Mouse (Mus musculus) layer of hippocampus, adult 9-10 months (tissue): ENCODE measurements around the gene Tas2r138.
A peak's percentile ranks its signal among the peaks of the same experiment; 100 is the strongest.
"Not testable (repeated sequence)": the region's sequence is repeated elsewhere in the genome, so short reads cannot be mapped to it uniquely, and the experiment has no call there.

Source experiments
- DNase-seq: peaks from one replicate; pipeline ENCODE4 v3.0.0; 2022; ENCODE audit warnings: low spot score

The Tas2r138 gene

DNA sequence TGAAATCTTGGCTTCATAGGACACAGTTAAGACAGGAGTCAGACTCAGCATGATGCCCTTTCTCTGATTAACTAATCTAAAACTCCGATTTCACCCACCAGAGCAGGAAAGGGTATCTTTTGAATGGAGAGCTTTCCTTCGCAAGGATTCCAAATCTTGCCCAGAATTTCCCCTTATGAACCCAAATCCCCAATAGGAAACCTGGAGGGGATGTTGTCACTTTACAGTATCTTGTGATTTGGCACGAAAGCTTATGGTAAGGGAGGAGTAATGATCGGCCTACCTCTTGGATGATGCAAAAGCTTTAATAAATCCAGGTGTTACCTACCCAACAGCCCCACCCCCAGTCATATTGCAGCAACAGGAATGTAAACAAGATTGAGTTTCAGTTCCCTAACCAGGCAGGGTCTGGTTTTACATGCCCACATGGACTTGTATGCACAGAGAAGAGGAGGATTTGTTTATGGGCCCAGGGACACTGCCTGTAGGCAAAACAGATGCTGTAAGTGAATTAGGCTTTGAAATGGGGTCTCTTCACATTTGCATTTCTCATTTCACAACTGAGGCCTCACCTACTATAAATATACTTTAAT is at the start of gene Tas2r138:
Gene Tas2r138 (minus strand): TSS at position 51 of the 593 bp plus-strand sequence.
- no peak for DNase-seq

DNA sequence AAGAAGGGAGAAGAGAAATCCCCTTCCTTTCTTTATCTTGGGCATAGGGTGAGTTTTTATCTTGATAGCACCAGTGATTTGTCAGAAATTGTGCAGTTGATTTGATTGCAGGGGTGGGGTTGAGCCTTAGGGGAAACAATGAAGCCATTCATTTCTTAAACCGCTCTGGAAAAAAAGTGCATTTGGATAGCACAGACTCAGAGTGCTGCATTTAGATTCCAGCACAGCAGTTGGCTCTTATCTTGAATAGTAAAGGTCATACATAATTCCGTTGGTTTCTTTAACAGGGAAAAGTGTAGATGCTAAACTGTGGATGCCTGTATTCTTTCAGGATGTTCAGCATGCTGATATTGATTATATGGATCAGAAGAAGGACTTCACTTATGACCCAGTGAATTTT is 47.8 kb upstream of the Tas2r138 start:
- no peak for DNase-seq

GRCm38 (mm10) chr6:40650953-40651352 is 37.8 kb upstream of the Tas2r138 start:
- DNase-seq = no peak

GRCm38 (mm10) chr6:40645701-40646100 is 32.6 kb upstream of the Tas2r138 start:
- DNase-seq = no peak

GRCm38 (mm10) chr6:40640710-40641538 is 27.8 kb upstream of the Tas2r138 start:
- no peak for DNase-seq

GRCm38 (mm10) chr6:40637755-40638154 is 24.6 kb upstream of the Tas2r138 start:
- no peak for DNase-seq

DNA sequence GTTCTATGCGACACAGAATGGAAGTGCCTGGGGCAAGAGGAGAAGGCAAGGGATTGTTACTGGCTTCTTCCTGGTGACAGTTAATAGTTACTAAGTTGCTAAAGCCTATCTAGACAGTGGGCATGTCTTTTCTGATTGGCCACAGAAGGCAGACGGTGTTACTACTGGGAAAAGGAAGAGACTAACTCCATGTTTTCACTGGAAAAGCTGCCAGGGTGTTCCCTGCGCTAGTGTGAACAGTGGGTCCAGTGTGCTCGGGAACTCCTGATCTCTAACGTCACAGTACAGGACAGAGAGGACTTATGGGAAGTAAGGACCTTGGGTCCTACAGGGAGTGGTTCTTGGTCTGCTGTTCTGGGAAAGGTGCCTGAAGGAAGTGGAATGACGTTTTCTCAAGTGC is 22.4 kb upstream of the Tas2r138 start:
- DNase-seq = no peak

DNA sequence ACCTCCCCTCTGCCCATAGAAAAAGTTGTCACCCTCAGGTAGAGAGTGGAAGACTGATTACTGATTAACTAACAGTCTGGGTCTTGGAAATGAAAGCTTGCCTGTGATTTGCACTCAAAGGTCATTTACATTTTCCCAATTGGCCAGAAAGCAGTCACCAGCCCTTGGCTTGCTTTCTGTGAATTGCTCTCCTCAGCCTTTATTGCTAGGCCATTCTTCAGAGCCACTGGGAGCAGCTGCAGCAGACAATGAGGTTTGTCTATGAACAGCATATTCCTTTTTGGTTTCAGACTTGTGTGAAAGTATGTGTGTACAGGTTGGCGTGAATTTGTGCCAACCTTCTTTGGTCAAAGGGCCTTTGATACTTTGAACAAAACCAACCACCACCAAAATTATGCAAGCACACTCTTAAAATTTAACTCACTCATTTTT is 21.5 kb upstream of the Tas2r138 start:
- no peak for DNase-seq

DNA sequence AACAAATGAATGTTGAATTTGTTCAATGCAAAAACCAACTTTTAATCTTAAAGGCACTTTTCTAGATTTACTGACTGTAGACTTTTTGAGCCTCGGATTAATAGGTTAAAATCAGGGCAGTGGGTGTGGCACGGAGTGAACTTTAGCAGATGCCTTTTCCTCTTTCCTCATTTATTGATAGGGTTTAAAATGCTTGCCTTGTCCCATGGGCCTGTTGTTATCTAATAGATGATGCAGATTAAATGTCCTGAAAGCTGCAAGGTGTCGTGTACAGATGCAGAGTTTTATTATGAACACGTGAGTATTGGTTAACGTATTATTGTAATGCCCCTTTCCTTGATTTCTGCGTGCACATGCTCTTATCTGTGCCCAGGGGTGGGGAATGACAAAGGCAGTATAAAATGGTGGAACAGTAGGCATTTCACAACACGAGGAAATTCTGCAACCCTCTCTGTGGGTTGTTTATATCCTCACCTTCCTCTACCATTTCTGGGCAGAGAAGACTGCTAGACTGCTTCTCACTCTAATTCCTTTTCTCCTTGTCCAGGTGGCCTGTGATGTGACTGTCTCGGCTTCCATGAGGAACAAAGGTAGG is 15.4 kb upstream of the Tas2r138 start, which contains the start of gene Mgam:
Gene Mgam (plus strand): TSS at position 426 of the 595 bp plus-strand sequence.
- DNase-seq = no peak

DNA sequence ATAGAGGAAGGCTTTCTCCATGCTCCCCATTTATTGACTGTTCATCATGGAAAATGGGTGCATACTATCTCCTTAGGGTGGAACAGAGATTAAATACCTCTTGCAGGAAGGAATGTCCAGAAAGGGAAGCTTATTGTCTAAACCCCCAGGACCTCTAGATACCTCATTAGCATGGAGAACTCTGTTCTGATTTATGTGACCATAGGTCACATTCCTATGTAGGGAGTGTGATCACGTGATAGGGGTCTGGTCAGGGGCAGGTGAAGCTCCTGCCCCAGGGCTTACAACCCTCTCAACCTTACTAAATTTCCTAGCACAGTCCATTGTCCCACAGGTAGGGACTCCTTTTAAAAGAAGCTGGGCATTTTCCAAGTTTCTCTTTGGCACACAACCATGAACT is 13.0 kb upstream of the Tas2r138 start:
- DNase-seq = no peak

GRCm38 (mm10) chr6:40617965-40618364 is 4.9 kb upstream of the Tas2r138 start:
- DNase-seq = peak; percentile 48

GRCm38 (mm10) chr6:40610244-40610643 is 2.9 kb downstream of the Tas2r138 start:
- DNase-seq = peak; percentile 40

DNA sequence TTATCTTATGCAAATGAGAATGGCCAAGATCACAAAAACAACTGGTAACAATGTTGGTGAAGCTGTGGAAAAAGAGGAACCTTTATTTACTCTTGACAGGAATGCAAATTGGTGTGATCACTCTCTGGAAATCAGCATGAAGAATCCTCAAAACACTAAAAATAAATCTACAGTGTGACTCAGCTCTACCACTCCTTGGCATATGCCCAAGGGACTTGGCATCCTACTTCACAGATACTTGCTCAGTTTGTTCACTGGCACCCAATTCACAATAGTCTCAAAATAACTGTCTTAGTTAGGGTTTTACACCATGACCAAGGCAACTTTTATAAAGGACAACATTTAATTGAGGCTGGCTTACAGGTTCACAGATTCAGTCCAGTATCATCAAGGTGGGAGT is 5.7 kb downstream of the Tas2r138 start:
- peak; percentile 45 for DNase-seq

DNA sequence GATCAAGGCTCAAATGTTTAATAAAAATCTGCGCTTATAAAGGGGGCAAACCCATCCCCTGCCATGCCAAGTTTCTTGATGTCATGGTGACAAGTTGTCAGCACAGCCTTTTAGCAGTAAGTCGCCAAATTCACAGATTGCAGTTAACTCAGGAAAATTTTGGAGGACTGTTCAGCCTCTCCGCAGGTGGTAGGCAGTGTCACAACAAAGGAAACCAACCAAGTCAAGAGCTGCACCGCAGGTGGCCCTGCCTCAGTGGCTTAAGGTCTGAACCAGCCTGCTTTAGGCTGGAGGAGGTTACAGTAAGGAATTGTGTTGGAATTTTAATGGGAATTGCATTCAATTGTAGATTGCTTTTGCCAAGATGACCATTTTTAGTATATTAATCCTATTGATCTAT is 14.6 kb downstream of the Tas2r138 start:
- DNase-seq = not testable (repeated sequence)

- no peak for DNase-seq
Observed at GRCm38 (mm10) chr6:40594804-40595550, 18.1 kb downstream of the Tas2r138 start.

GRCm38 (mm10) chr6:40588346-40588745 is 24.8 kb downstream of the Tas2r138 start:
- no peak for DNase-seq

DNA sequence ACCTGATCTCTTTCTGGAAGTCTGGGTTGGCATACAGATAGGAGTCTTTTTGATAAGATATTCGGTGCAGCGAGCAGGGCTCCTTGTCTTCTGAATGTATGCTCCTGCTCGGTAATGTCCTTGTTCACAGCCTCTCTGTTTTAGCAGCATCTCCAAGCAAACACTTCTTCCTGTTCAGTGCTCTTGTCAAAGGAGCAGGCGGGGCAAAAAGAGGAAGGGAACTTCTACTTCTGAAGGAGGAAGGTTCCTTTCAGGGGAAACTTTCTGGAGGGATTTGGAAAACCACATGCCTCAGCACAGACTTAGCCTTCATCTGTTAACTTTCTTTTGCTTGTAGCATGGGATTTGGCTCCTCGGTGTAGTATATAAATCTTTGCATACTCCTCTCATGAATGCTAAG is 27.5 kb downstream of the Tas2r138 start, which contains the start of gene Clec5a:
Gene Clec5a (minus strand): TSS at position 177 of the 400 bp plus-strand sequence.
- DNase-seq = no peak

GRCm38 (mm10) chr6:40584336-40584735 is 28.8 kb downstream of the Tas2r138 start:
- no peak for DNase-seq

DNA sequence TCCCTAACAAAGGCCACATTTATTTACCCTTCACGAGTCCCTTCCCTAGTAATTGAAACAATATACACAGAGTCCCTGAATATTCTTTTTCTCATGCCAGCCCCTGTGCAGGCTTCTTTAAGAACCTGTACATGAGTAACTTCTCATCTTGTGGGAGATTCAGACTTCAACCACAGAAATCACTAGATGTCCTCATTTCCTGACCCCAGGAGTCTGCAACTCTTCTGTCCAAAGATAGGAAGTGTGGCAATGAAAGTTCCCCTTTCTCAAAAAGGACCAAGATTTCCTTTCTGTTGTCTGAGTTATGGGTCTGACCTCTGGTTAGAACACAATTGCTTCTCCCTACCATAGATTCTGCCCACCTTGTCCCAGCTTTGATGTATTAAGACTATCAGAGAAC is 36.8 kb downstream of the Tas2r138 start:
- DNase-seq = peak; percentile 13

GRCm38 (mm10) chr6:40573618-40574017 is 39.5 kb downstream of the Tas2r138 start:
- DNase-seq = no peak

DNA sequence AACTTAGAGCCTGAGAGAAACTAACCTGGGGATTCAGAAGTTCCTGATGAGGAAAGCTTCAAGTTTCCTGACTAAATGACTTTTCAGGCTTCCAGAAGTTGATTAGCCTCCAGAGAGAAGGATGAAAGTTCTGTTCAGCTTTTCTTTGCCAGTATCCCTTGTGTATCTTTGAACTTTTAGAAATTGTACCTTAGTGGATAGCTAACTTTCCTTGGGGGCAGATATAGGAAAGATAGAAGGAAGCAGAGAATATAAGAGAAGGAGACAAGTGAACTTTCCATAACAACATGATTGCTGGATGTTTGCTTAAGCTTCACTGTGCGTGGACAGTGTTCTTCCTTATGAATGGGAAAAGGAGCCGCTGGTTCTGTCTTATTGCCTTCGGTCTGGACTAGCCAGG is 43.9 kb downstream of the Tas2r138 start, which contains the start of gene Olfr460:
Gene Olfr460 (plus strand): TSS at position 301 of the 400 bp plus-strand sequence.
- no peak for DNase-seq
